14 mouse cellular contexts compared by ENCODE assay signal in the genomic region with DNA sequence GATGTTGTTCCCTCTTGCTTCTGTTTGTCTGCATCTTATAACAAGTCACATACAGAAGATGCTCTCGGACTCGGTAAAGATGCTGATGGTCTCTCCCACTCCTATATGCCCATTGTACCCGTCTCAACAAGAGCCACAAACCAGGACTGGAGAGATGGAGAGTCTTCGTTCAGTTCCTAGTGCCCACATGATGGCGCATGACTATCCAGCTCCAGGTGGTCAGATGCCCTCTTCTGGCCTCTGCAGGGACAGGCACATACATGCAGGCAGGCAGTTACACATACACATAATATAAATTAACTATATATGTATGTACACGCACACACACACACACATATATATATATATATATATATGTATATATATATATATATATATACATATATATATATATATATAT. TPM values are rescaled to one million over a fixed set of nuclear protein-coding genes. Genes with fewer than 3 reads are reported as not detected.
A peak's percentile ranks its signal among the peaks of the same experiment; 100 is the strongest.
DNase-seq lines count a peak whose midpoint lies in the region; ATAC-seq and TF ChIP-seq lines count a peak whose summit lies in the region.
"Had no signal": no experiment of that assay in that cellular context is flagged by ENCODE, and none has a peak within 500 bp of the region (broad histone marks: within the 10 kb centered on the region; RNA-seq: fewer than 3 reads in every experiment).

No protein-coding gene starts in this region.

- H3K9me3 ChIP-seq in heart, postnatal 0 days (replicated peaks; ENCODE audit: control insufficient read depth, low read length) = no peaks in the 10 kb centered on the region
- H3K9me3 ChIP-seq: lung, embryonic 15.5 days had no signal

- H3K9ac ChIP-seq in heart, postnatal 0 days (replicated peaks; ENCODE audit: low read depth, low read length) = no peak overlapping the region
- H3K9ac ChIP-seq: lung, embryonic 15.5 days had no signal

- TF ChIP-seq CTCF in heart, postnatal 0 days (IDR thresholded peaks at IDR 0.05; ENCODE audit: low read depth) = peak; percentile 52
- peak; percentile 20; the same call in 1 of the 2 replicates for TF ChIP-seq CTCF in testis, adult 2 months (IDR thresholded peaks at IDR 0.05; ENCODE audit: control insufficient read depth, insufficient read depth, insufficient replicate concordance, low read depth, low read length)
- TF ChIP-seq CTCF in bone marrow, adult 2 months (IDR thresholded peaks at IDR 0.05; ENCODE audit: control insufficient read depth, insufficient read depth, low read length) = peak; percentile 74

- TF ChIP-seq POLR2A in testis, adult 2 months (IDR thresholded peaks at IDR 0.05; ENCODE audit: control insufficient read depth, low read depth, low read length) = no peak
- TF ChIP-seq POLR2A in bone marrow, adult 2 months (IDR thresholded peaks at IDR 0.05; ENCODE audit: borderline replicate concordance, control insufficient read depth, low read depth, low read length) = no peak

- no peak for ATAC-seq in heart, postnatal 0 days (ENCODE audit: insufficient read depth, low read depth)

- H3K27ac ChIP-seq in heart, postnatal 0 days (ENCODE audit: low read depth) = no peak overlapping the region
- no peak overlapping the region for H3K27ac ChIP-seq in testis, adult 2 months (ENCODE audit: control insufficient read depth, insufficient read depth, low read depth, low read length)
- H3K27ac ChIP-seq in bone marrow, adult 2 months (ENCODE audit: control insufficient read depth, insufficient read depth, low read depth, low read length, poor library complexity) = no peak overlapping the region
- H3K27ac ChIP-seq: lung, embryonic 15.5 days had no signal

- peaks cover 16% of the 10 kb centered on the region for H3K4me1 ChIP-seq in heart, postnatal 0 days (ENCODE audit: control insufficient read depth, insufficient read depth)
- peaks cover 8% of the 10 kb centered on the region; the same call in 1 of the 2 replicates for H3K4me1 ChIP-seq in testis, adult 2 months (ENCODE audit: control insufficient read depth, insufficient read depth, low read length)
- H3K4me1 ChIP-seq in bone marrow, adult 2 months (ENCODE audit: control insufficient read depth, insufficient read depth, low read length) = peaks cover 6% of the 10 kb centered on the region

- H3K4me2 ChIP-seq in heart, postnatal 0 days (ENCODE audit: low read depth, low read length) = no peak overlapping the region

- H3K4me3 ChIP-seq in heart, postnatal 0 days (ENCODE audit: low read depth, low read length) = no peak overlapping the region
- no peak overlapping the region for H3K4me3 ChIP-seq in testis, adult 2 months (ENCODE audit: control insufficient read depth, low read depth, low read length)
- H3K4me3 ChIP-seq in bone marrow, adult 2 months (replicated peaks; ENCODE audit: control insufficient read depth, low read depth, low read length) = no peak overlapping the region
- H3K4me3 ChIP-seq: lung, embryonic 15.5 days had no signal

- DNase-seq in heart, postnatal 0 days (ENCODE audit: low spot score) = no peak
- DNase-seq in heart, adult 18-20 months = no peak
- DNase-seq in testis, postnatal 10 days (ENCODE audit: low spot score) = no peak
- peak; percentile 25 for DNase-seq in naive thymus-derived CD4-positive, alpha-beta T cell, adult 2 months (ENCODE audit: low read depth)
- no peak for DNase-seq in adrenal gland, adult 18-20 months (ENCODE audit: low spot score in 2 of 2)
- no peak for DNase-seq in left cerebral cortex, adult 8-10 months (ENCODE audit: low spot score in 2 of 2)
- DNase-seq: adrenal gland, postnatal 36 days; cerebellum, postnatal 36 days; gastrocnemius, postnatal 36 days; heart, postnatal 4 days had no signal

- H3K27me3 ChIP-seq in heart, postnatal 0 days (ENCODE audit: control insufficient read depth, insufficient read depth, low read length) = no peaks in the 10 kb centered on the region
- no peaks in the 10 kb centered on the region for H3K27me3 ChIP-seq in testis, adult 2 months (ENCODE audit: control insufficient read depth, insufficient read depth, low read length)
- H3K27me3 ChIP-seq: lung, embryonic 15.5 days had no signal

- no peak for TF ChIP-seq EP300 in heart, postnatal 0 days (IDR thresholded peaks at IDR 0.05; ENCODE audit: low read depth)

- no peaks in the 10 kb centered on the region for H3K36me3 ChIP-seq in heart, postnatal 0 days (replicated peaks; ENCODE audit: control insufficient read depth, insufficient read depth, low read length)
- no peaks in the 10 kb centered on the region for H3K36me3 ChIP-seq in testis, adult 2 months (ENCODE audit: control insufficient read depth, insufficient read depth, low read length)
- H3K36me3 ChIP-seq: lung, embryonic 15.5 days had no signal

- 89% methylated on average over 6 of the region's 6 CpGs for WGBS in heart, postnatal 0 days
- WGBS in bone marrow, adult 2 months = 68% methylated on average over 6 of the region's 6 CpGs

RNA-seq across cellular contexts. Expression of a gene that starts 2.9 kb away (rescaled TPM):
- total RNA-seq in heart, postnatal 0 days (2014; rRNA removed; ENCODE audit: low replicate concordance) = 8.4 and 17.5 TPM in 2 replicates
- polyA plus RNA-seq in heart, postnatal 0 days (2015; fragmentation: Nextera tagmentation; extraction: Ambion mirVana) = 5.0 and 5.4 TPM in 2 replicates
- under 1 TPM in 1 of 2 experiments, not detected in 1; 0.33 TPM for total RNA-seq in heart, adult 18-20 months (2021)
- 0.54 and 1.1 TPM in 2 replicates for polyA plus RNA-seq in testis, adult 2 months (2012; rRNA removed)
- 15.9 and 43.2 TPM in 2 replicates for polyA plus RNA-seq in bone marrow, adult 2 months (2011; ENCODE audit: insufficient read depth, insufficient read length, low replicate concordance, missing spikeins)
- 1 to 10 TPM; 1.7 to 1.8 TPM for total RNA-seq in adrenal gland, adult 18-20 months (2021)
- total RNA-seq in left cerebral cortex, adult 8-10 months (2022) = 10 to 100 TPM; 11.1 to 13.8 (median 11.7) TPM

RNA-seq across cellular contexts. Expression of a gene that starts 16.0 kb away (rescaled TPM):
- total RNA-seq in heart, postnatal 0 days (2014; rRNA removed; ENCODE audit: low replicate concordance) = 49.3 and 60.6 TPM in 2 replicates
- polyA plus RNA-seq in heart, postnatal 0 days (2015; fragmentation: Nextera tagmentation; extraction: Ambion mirVana) = 90.0 and 123 TPM in 2 replicates
- 10 to 100 TPM; 49.7 to 55.1 TPM for total RNA-seq in heart, adult 18-20 months (2021)
- polyA plus RNA-seq in testis, adult 2 months (2012; rRNA removed) = 0.12 and 0.20 TPM in 2 replicates
- polyA plus RNA-seq in bone marrow, adult 2 months (2011; ENCODE audit: insufficient read depth, insufficient read length, low replicate concordance, missing spikeins) = not detected in 2 replicates
- total RNA-seq in adrenal gland, adult 18-20 months (2021) = not detected
- not detected for total RNA-seq in left cerebral cortex, adult 8-10 months (2022)
- total RNA-seq: adrenal gland, postnatal 36 days; gastrocnemius, postnatal 36 days had no signal
- polyA plus RNA-seq: forebrain, embryonic 11.5 days had no signal

RNA-seq across cellular contexts. Expression of a gene that starts 34.7 kb away (rescaled TPM):
- 3.5 and 5.5 TPM in 2 replicates for total RNA-seq in heart, postnatal 0 days (2014; rRNA removed; ENCODE audit: low replicate concordance)
- polyA plus RNA-seq in heart, postnatal 0 days (2015; fragmentation: Nextera tagmentation; extraction: Ambion mirVana) = 1.2 and 1.9 TPM in 2 replicates
- total RNA-seq in heart, adult 18-20 months (2021) = 1 to 10 TPM; 5.9 to 9.5 TPM
- polyA plus RNA-seq in testis, adult 2 months (2012; rRNA removed) = 17.0 and 17.7 TPM in 2 replicates
- 0.75 and 1.5 TPM in 2 replicates for polyA plus RNA-seq in bone marrow, adult 2 months (2011; ENCODE audit: insufficient read depth, insufficient read length, low replicate concordance, missing spikeins)
- total RNA-seq in adrenal gland, adult 18-20 months (2021) = 1 to 10 TPM; 4.4 to 7.0 TPM
- 100 to 1,000 TPM; 145 to 152 (median 149) TPM for total RNA-seq in left cerebral cortex, adult 8-10 months (2022)

Comparison
In these comparisons a context has a peak if more than half of its experiments do, and no peak if none do; other contexts are left out.
1. CTCF ChIP-seq: peak in every context shown above with its lines; median percentile 74 in bone marrow, adult 2 months; 52 in heart, postnatal 0 days; 20 in testis, adult 2 months.
2. RNA of a gene that starts 16.0 kb away (total RNA-seq): 49.7 to 55.1 TPM in heart, adult 18-20 months and 49.3 to 60.6 TPM in heart, postnatal 0 days; not detected in left cerebral cortex, adult 8-10 months and not detected in adrenal gland, adult 18-20 months; every median in the first group is over 10 times any median in the second.
3. RNA of a gene that starts 34.7 kb away (total RNA-seq): 145 to 152 TPM in left cerebral cortex, adult 8-10 months; 5.9 to 9.5 TPM in heart, adult 18-20 months, 4.4 to 7.0 TPM in adrenal gland, adult 18-20 months and 3.5 to 5.5 TPM in heart, postnatal 0 days; every median in the first group is over 10 times any median in the second.